Mouse (Mus musculus) heart, embryonic 11.5 days (tissue): Measurements from ENCODE around the gene Zfand5. TPM values are rescaled to one million over a fixed set of nuclear protein-coding genes. Genes with fewer than 3 reads are reported as not detected.
"Not testable (repeated sequence)": the region's sequence is repeated elsewhere in the genome, so short reads cannot be mapped to it uniquely, and the experiment has no call there.

ENCODE experiments used
- ATAC-seq: fragments of 200-750 bp; cut with Nextera tagmentation; replicated peaks from 2 replicates; pipeline ENCODE4 v1.8.0; 2017; ENCODE audit warnings: moderate library complexity; ENCODE audit not compliant: insufficient number of reproducible peaks, low FRiP score, low TSS enrichment
- H3K27ac ChIP-seq: fragments of 300-500 bp; sonication (generic); 2 replicates; pipeline ENCODE4 v1.5.1; 2014; ENCODE audit warnings: mild to moderate bottlenecking, low read depth, low read length
- H3K27me3 ChIP-seq: fragments of 300-500 bp; sonication (generic); 2 replicates; pipeline ENCODE4 v1.6.1; 2014; ENCODE audit warnings: mild to moderate bottlenecking, low read length, mixed read lengths; ENCODE audit not compliant: control insufficient read depth, insufficient read depth
- H3K36me3 ChIP-seq: fragments of 300-500 bp; sonication (generic); 2 replicates; pipeline ENCODE4 v1.6.1; 2014; ENCODE audit warnings: mild to moderate bottlenecking, low read length, moderate library complexity, mixed read lengths; ENCODE audit not compliant: control insufficient read depth, insufficient read depth
- H3K4me1 ChIP-seq: fragments of 300-500 bp; sonication (generic); 2 replicates; pipeline ENCODE4 v1.6.1; 2014; ENCODE audit warnings: low read length; ENCODE audit not compliant: control insufficient read depth, insufficient read depth
- H3K4me2 ChIP-seq: fragments of 300-500 bp; sonication (generic); 2 replicates; pipeline ENCODE4 v1.6.1; 2014; ENCODE audit warnings: mild to moderate bottlenecking, moderate library complexity
- H3K4me3 ChIP-seq: fragments of 300-500 bp; sonication (generic); 2 replicates; pipeline ENCODE4 v1.5.1; 2014; ENCODE audit warnings: low read depth, low read length
- H3K9ac ChIP-seq: fragments of 300-500 bp; sonication (generic); 2 replicates; pipeline ENCODE4 v1.6.1; 2014; ENCODE audit warnings: mild to moderate bottlenecking, low read depth, low read length, moderate library complexity
- H3K9me3 ChIP-seq: fragments of 300-500 bp; sonication (generic); replicated peaks from 2 replicates; pipeline ENCODE4 v1.6.1; 2016; ENCODE audit warnings: low read length; ENCODE audit not compliant: control insufficient read depth
- WGBS: fragments of 180-500 bp; shearing (Covaris S2); extraction: QIAGEN DNeasy Blood & Tissue Kit; methylation state at CpG from one replicate; pipeline ENCODE4 v1.1.7; 2014; ENCODE audit not compliant: insufficient replicate concordance; 5-methylcytosine and 5-hydroxymethylcytosine counted together
- polyA plus RNA-seq: library from polyadenylated mRNA; unstranded; fragments of >200 nt; fragmentation: Nextera tagmentation; extraction: Ambion mirVana; gene quantifications from 2 replicates; pipeline ENCODE4 v1.2.1, GENCODE M21; 2014

Zfand5 gene
- 100 and 101 TPM in 2 replicates for polyA plus RNA-seq

DNA sequence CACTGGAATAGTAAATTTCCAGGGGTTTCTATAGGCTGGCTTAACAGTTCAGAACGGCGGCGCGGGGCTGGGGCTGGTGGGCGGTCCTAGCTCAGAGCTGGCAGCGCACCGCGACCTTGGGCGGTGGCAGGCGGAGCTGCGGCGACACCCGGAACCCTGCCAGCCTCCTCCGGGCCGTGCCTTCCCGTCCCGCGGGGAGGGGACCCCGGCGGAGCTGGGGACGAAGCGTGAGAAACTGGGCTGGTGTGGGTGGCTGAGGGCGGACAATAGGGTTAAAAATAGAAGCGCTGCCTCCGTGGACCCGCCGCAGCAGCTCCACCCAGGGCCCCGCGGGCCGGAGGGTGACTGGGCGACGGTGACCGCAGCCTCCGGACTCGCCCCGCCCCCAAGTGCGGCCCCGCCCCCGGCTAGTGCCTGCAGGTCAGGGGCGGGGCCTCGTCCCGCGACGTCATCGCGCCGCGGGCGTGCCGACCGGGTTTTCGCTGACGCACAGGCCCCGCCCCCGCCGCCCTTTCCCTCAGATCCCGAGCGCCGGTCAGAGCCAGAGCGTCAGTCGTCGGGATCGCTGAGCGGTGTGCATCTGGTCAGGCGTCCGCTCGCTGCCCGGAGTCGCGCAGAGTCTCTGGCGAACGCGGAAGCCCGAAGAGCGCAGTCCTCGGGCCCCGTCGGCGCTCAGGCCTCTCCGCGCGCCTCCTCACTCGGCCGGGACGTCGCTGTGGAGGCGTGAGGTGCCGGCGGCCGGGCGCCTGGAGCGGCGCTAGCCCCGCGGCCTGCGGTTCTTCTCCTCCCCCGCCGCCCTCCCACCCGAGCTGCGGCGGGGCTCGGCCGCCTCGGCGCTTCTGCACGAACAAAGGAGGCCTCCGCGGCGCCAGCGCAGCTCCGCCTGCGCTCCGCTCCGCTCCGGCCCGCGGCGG, at the start of gene Zfand5:
Zfand5 (plus strand) TSS at position 538 of the 914 bp plus-strand sequence.
- peak within 1 kb of the TSS; percentile 61 for H3K4me2 ChIP-seq
- no peaks in the 10 kb centered on the region for H3K9me3 ChIP-seq
- peak; percentile 94 for ATAC-seq
- H3K36me3 ChIP-seq, result peaks cover 3% of the 10 kb centered on the region
- H3K4me1 ChIP-seq, result no peaks in the 10 kb centered on the region; the same call in 1 of the 2 replicates
- H3K27me3 ChIP-seq, result no peaks in the 10 kb centered on the region
- H3K4me3 ChIP-seq, result peak within 1 kb of the TSS; percentile 95
- peak within 1 kb of the TSS; percentile 100 for H3K27ac ChIP-seq
- peak within 1 kb of the TSS; percentile 100 for H3K9ac ChIP-seq
- under 1% methylated on average over 81 of the region's 118 CpGs for WGBS

DNA sequence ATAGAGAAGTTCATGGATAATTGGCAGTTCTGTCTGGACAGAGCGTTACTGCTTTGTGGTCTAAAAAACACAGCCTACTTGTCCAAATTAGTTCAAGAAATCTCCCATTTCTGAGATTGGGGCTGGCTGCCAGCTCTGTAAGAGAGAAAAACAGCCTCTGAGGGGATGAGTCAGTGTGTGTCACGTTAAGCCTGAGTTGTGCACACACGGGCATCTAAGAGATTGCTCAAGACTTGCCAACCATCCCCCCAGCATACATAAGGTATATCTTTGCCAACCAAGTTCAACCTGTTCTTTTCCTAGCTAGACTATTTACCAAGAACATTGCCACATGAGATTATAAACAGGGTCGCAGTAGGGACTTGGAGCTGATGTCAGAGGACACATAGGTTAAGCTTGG, 44.9 kb upstream of the Zfand5 start:
- ATAC-seq, result no peak

DNA sequence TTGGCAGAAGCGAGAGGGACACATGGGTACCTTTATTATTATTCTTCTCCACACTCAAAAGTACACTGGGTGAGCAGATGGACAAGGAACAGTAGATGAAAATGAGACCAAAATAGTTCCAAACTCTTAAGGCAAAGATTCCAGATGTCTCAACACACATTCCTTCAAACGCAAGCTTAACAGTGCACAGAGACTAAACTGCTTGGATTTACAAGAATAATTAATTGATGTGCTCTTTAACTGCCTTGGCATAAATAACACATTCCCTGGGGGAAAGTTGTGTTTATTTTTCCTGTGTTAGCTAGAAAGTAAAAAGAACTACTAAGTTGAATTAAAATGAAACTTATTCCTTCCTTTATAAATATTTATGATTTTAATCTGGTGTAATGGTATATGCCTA, 44.3 kb upstream of the Zfand5 start:
- 58% methylated on average over 2 of the region's 2 CpGs for WGBS
- H3K4me1 ChIP-seq, result no peaks in the 10 kb centered on the region
- no peaks in the 10 kb centered on the region for H3K36me3 ChIP-seq
- ATAC-seq, result no peak
- no peak overlapping the region for H3K27ac ChIP-seq
- H3K9me3 ChIP-seq, result no peaks in the 10 kb centered on the region
- H3K4me3 ChIP-seq, result no peak overlapping the region
- H3K27me3 ChIP-seq, result no peaks in the 10 kb centered on the region
- H3K9ac ChIP-seq, result no peak overlapping the region
- no peak overlapping the region for H3K4me2 ChIP-seq

More for the DNA sequence above, 44.9 kb upstream of the Zfand5 start:
- Histone ChIP-seq H3K36me3 (no peaks in the 10 kb centered on the region), H3K27ac (no peak overlapping the region), H3K9ac (no peak overlapping the region), H3K4me2 (no peak overlapping the region), H3K27me3 (no peaks in the 10 kb centered on the region), H3K4me3 (no peak overlapping the region), H3K9me3 (no peaks in the 10 kb centered on the region), H3K4me1 (no peaks in the 10 kb centered on the region)
- 74% methylated on average over 4 of the region's 4 CpGs for WGBS

DNA sequence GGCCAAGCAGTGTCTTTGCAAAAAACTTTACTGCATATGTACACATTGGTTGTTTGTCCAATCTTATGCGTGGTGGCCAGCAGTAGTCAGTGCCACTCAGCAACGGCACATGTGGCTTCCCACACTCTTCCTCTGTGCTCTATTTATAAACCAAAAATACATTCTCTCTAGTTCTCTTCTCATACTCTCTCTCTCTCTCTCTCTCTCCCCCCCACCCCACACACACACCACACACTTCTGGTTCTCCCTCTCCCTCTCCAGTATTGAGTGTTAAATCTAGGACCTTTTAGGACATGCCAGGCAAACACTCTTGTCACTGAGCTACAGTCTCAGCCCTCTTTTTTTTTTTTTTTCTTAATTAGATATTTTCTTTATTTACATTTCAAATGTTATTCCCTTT, 23.3 kb upstream of the Zfand5 start:
- not testable (repeated sequence) for H3K9ac ChIP-seq, H3K36me3 ChIP-seq, H3K4me2 ChIP-seq, H3K27ac ChIP-seq, H3K4me1 ChIP-seq, H3K9me3 ChIP-seq, ATAC-seq, H3K27me3 ChIP-seq, H3K4me3 ChIP-seq
- WGBS, result 82% methylated on average over 2 of the region's 2 CpGs

DNA sequence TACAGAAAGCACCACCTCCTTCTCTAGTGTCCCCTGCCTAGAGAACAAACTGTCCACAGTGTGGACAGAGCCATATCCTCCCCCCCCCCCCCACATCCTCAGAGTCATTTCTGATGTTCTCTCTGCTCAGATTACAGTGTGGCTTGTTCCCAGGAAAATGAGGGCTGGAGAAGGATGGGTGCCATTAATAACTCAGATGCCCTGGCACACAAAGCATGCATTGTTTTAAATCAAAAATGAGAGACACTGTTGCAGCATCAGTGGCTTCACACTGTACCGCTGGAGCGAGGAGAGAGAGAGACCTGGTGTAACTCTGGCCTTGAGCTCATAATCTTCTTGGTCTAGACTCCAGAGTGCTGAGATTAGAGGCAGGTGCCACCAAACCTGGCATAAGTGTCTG, 18.2 kb upstream of the Zfand5 start:
- Histone ChIP-seq H3K4me3 (no peak overlapping the region), H3K9me3 (no peaks in the 10 kb centered on the region), H3K27ac (no peak overlapping the region), H3K4me1 (no peaks in the 10 kb centered on the region), H3K27me3 (no peaks in the 10 kb centered on the region), H3K36me3 (no peaks in the 10 kb centered on the region), H3K4me2 (no peak overlapping the region), H3K9ac (no peak overlapping the region)
- 79% methylated on average over 2 of the region's 2 CpGs for WGBS
- ATAC-seq, result no peak

DNA sequence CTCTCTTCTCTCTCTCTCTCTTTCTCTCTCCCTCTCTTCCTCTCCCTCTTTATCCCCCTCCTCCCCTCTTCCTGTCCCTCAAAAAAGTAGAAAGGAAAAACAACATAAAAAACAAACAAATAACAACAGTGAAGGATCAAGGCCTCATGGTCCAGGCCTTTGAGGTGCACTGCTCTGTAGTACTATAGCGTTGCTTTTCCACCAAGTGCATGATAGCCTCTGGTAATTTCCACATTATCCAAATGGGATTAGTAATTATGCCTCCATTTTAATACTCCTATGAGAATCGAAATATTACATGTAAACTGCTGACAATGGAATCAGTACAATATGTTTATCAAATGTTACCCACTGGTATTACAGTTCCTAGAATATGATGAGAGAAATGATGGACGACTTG, 16.2 kb upstream of the Zfand5 start:
- WGBS, result 77% methylated on average over 3 of the region's 3 CpGs

DNA sequence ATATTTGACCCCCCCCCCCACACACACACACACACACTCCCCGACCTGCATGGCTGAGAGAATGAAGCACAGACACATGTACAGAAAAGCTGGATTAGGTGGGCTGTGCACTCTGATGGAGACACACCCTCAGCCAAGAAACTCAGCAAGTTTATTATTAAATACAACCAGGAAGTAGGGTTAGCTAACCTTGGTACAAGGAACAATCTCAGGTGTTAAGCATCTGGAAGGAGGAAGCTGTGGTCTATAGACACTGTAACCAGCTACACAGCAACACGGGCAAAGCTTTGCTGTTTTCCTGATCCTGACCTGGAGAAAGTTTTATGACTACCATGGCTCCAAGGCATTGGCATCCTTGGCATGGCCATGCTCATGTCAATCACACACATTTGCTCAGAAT, 12.6 kb upstream of the Zfand5 start:
- no peak overlapping the region for H3K9ac ChIP-seq
- no peak overlapping the region for H3K4me3 ChIP-seq
- H3K4me2 ChIP-seq, result no peak overlapping the region
- ATAC-seq, result no peak
- H3K27ac ChIP-seq, result no peak overlapping the region
- 79% methylated on average over 2 of the region's 2 CpGs for WGBS
- H3K27me3 ChIP-seq, result no peaks in the 10 kb centered on the region
- no peaks in the 10 kb centered on the region for H3K36me3 ChIP-seq
- H3K9me3 ChIP-seq, result no peaks in the 10 kb centered on the region
- H3K4me1 ChIP-seq, result no peaks in the 10 kb centered on the region

More for the DNA sequence above, 16.2 kb upstream of the Zfand5 start:
- Histone ChIP-seq H3K9ac (no peak overlapping the region), H3K4me2 (no peak overlapping the region), H3K4me3 (no peak overlapping the region), H3K27me3 (no peaks in the 10 kb centered on the region), H3K4me1 (no peaks in the 10 kb centered on the region), H3K36me3 (no peaks in the 10 kb centered on the region), H3K27ac (no peak overlapping the region), H3K9me3 (no peaks in the 10 kb centered on the region)
- no peak for ATAC-seq

DNA sequence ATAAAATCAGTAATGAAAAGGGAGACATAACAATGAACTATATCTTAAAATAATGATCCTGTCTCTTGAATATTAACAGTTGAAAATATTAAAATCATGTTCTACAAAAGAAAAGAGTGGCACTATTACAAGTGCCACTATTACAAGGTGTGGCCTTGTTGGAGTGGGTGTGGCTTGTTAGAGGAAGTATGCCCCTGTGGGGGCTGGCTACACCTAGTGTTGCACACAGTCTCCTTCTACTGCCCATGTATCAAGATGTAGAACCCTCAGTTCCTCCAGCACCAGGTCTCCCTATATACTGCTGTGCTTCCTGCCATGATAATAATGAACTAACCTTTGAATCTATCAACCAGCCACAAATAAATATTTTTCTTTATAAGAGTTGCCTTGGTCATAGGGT, 11.8 kb upstream of the Zfand5 start:
- Histone ChIP-seq H3K36me3 (no peaks in the 10 kb centered on the region), H3K27me3 (no peaks in the 10 kb centered on the region), H3K27ac (no peak overlapping the region), H3K4me1 (no peaks in the 10 kb centered on the region), H3K4me2 (no peak overlapping the region), H3K9me3 (no peaks in the 10 kb centered on the region), H3K9ac (no peak overlapping the region), H3K4me3 (no peak overlapping the region)
- no peak for ATAC-seq

DNA sequence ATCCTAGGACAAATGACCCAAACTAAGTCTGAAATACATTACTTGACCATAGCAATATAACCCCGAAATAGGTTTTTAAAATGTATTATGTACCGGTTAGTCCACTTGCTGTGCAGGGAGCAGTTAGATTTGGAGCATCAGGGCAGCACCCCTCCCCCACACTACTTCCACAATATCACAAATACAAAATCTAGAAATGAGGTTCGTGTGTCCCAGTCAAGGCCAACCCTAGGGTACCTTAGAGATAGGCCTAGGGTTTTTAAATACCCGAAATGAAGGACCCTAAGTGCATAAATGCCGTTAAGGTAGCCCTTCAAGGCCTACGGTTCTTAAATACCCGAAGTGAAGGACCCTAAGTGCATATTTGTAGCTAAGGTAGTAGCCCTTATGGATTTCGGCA, 892 bp upstream of the Zfand5 start:
- ATAC-seq, result no peak
- no peaks in the 10 kb centered on the region for H3K27me3 ChIP-seq
- H3K4me2 ChIP-seq, result peak overlapping the region; percentile 61
- peak overlapping the region; percentile 100 for H3K27ac ChIP-seq
- H3K4me1 ChIP-seq, result no peaks in the 10 kb centered on the region; the same call in 1 of the 2 replicates
- no peaks in the 10 kb centered on the region for H3K36me3 ChIP-seq
- WGBS, result 23% methylated on average over 8 of the region's 8 CpGs
- peak overlapping the region; percentile 95 for H3K4me3 ChIP-seq
- H3K9ac ChIP-seq, result peak overlapping the region; percentile 72
- no peaks in the 10 kb centered on the region for H3K9me3 ChIP-seq
